Mouse (Mus musculus) erythroblast, embryonic 14.5 days (primary cell): ENCODE measurements around the gene Ccdc146.

Experiments
- GATA1 ChIP-seq: IDR thresholded peaks from 2 replicates; pipeline ENCODE4 v1.6.1; 2012; ENCODE audit warnings: low read length, inconsistent platforms, mixed read lengths
- TAL1 ChIP-seq: IDR thresholded peaks from 3 replicates; pipeline ENCODE4 v1.6.1; 2012; ENCODE audit warnings: low read length, inconsistent platforms, mixed read lengths

DNA sequence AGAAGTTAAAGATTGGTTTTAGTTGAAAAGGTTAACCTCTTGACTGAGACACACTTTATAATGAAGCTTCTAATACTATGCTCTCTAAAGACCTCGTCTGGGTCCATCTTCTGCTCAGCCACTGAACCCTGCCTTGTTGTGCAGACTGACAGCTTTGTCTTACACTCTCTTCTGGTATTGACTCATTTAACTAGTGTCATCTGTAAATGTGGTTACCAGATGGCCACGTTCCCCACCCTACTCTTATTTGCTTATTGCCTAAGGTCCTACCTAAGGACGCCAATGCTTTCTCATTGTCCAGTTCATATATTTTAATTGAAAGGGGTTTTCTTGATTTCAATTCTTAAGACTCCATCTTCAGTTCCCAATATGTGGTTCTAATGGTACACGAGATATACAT lies 35.6 kb downstream of the Ccdc146 start:
- no peak for TF ChIP-seq TAL1
- TF ChIP-seq GATA1, result no peak
